ENCODE assay signal across 8 mouse cellular contexts in the genomic region with DNA sequence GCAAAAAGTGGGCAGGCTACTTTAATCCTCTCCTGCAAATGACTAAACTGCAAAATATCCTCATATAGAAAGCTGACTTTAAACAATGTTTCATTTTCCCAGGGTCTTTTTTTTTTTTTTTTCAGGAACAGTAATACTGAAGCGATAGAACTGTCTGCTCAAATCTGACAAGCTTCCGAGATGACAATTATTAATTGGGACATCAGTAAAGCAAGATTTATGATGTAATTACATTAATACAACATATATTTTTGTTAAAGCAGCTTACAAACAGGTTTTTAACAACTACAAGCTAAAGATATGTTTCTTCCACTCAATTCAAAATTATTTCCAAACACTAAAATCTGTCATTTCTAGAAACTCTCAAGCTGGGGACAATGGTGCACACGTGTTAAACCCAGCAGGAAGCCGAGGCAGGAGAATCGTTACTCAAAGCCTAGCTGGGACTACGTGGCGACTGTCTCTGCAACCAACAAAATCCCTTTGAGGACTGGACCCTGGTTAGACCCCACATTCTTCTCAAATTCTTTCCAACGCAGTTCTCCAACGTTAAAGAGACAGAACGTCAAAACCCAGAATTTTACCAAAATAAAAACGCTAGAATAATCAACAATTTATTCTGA. TPM values are rescaled to one million over a fixed set of nuclear protein-coding genes. Genes with fewer than 3 reads are reported as not detected.
DNase-seq lines count a peak whose midpoint lies in the region; ATAC-seq and TF ChIP-seq lines count a peak whose summit lies in the region.

No protein-coding gene starts in this region.

- peak overlapping the region; percentile 85 for H3K9ac ChIP-seq in neural tube, embryonic 15.5 days (replicated peaks)

- no peak for TF ChIP-seq CTCF in thymus, adult 2 months (IDR thresholded peaks at IDR 0.05; ENCODE audit: borderline replicate concordance, control insufficient read depth, extremely low read depth, insufficient read depth, low read length, poor library complexity)

- H3K36me3 ChIP-seq in thymus, adult 2 months (ENCODE audit: control insufficient read depth, insufficient read depth, low read length), result no peaks in the 10 kb centered on the region
- no peaks in the 10 kb centered on the region for H3K36me3 ChIP-seq in limb, embryonic 10.5 days
- no peaks in the 10 kb centered on the region for H3K36me3 ChIP-seq in neural tube, embryonic 15.5 days

- peak; percentile 42 to 53 for DNase-seq in cerebellum, postnatal 10 days
- no peak for DNase-seq in cerebellum, postnatal 4 days (ENCODE audit: low spot score in 2 of 2)
- DNase-seq in thymus, adult 2 months, result peak; percentile 25
- no peak for DNase-seq in thymus, postnatal 10 days (ENCODE audit: low spot score in 2 of 2)
- no peak for DNase-seq in limb, embryonic 10.5 days (ENCODE audit: low spot score)
- no peak for DNase-seq in frontal cortex, postnatal 14 days (ENCODE audit: low spot score in 2 of 2)

- TF ChIP-seq POLR2A in thymus, adult 2 months (IDR thresholded peaks at IDR 0.05; ENCODE audit: control insufficient read depth, extremely low read depth, insufficient read depth, low read length, poor library complexity), result no peak

- H3K9me3 ChIP-seq in limb, embryonic 10.5 days (replicated peaks), result no peaks in the 10 kb centered on the region
- no peaks in the 10 kb centered on the region for H3K9me3 ChIP-seq in neural tube, embryonic 15.5 days (replicated peaks)

- H3K27me3 ChIP-seq in thymus, adult 2 months (ENCODE audit: control insufficient read depth, insufficient read depth, low read length), result no peaks in the 10 kb centered on the region
- no peaks in the 10 kb centered on the region for H3K27me3 ChIP-seq in limb, embryonic 10.5 days (ENCODE audit: low read depth, poor library complexity, severe bottlenecking)
- H3K27me3 ChIP-seq in neural tube, embryonic 15.5 days (replicated peaks), result no peaks in the 10 kb centered on the region

- H3K4me2 ChIP-seq in neural tube, embryonic 15.5 days, result peak overlapping the region; percentile 60

- H3K4me3 ChIP-seq in thymus, adult 2 months (ENCODE audit: control insufficient read depth, insufficient read depth, low read length), result peak overlapping the region; percentile 10; the same call in 1 of the 2 replicates
- peak overlapping the region; percentile 95 for H3K4me3 ChIP-seq in limb, embryonic 10.5 days
- peak overlapping the region; percentile 83 for H3K4me3 ChIP-seq in neural tube, embryonic 15.5 days (replicated peaks)

- 3% methylated on average over 11 of the region's 11 CpGs for WGBS in thymus, adult 2 months
- 7% methylated on average over 11 of the region's 11 CpGs for WGBS in limb, embryonic 10.5 days
- WGBS in neural tube, embryonic 15.5 days, result 3% methylated on average over 11 of the region's 11 CpGs

- no peak overlapping the region for H3K27ac ChIP-seq in thymus, adult 2 months (ENCODE audit: control insufficient read depth, insufficient read depth, low read length)
- peak overlapping the region; percentile 99 for H3K27ac ChIP-seq in limb, embryonic 10.5 days
- H3K27ac ChIP-seq in neural tube, embryonic 15.5 days (replicated peaks), result peak overlapping the region; percentile 97; the same call in 1 of the 2 replicates

- no peak for ATAC-seq in neural tube, embryonic 15.5 days (ENCODE audit: low FRiP score)
- no peak for ATAC-seq in activated CD4-positive, CD25-positive, alpha-beta regulatory T cell, adult 4 months

- peaks cover 25% of the 10 kb centered on the region for H3K4me1 ChIP-seq in thymus, adult 2 months (replicated peaks; ENCODE audit: control insufficient read depth, insufficient read depth, low read length)
- H3K4me1 ChIP-seq in limb, embryonic 10.5 days, result peaks cover 46% of the 10 kb centered on the region
- H3K4me1 ChIP-seq in neural tube, embryonic 15.5 days, result peaks cover 51% of the 10 kb centered on the region

RNA-seq across cellular contexts. Expression of a gene that starts 1.5 kb away (rescaled TPM):
- polyA plus RNA-seq in thymus, adult 2 months (2012; rRNA removed), result 31.7 and 38.4 TPM in 2 replicates
- polyA plus RNA-seq in limb, embryonic 10.5 days (2016; fragmentation: Nextera tagmentation; extraction: Ambion mirVana), result 141 and 146 TPM in 2 replicates
- polyA plus RNA-seq in neural tube, embryonic 15.5 days (2015; fragmentation: Nextera tagmentation; extraction: Ambion mirVana), result 133 and 150 TPM in 2 replicates
- polyA plus RNA-seq in activated CD4-positive, CD25-positive, alpha-beta regulatory T cell, adult 4 months (2017; shearing (Covaris generic)), result 10 to 100 TPM; 43.5 to 51.0 TPM

RNA-seq across cellular contexts. Expression of a gene that starts 33.0 kb away (rescaled TPM):
- polyA plus RNA-seq in thymus, adult 2 months (2012; rRNA removed), result 6.7 and 9.0 TPM in 2 replicates
- polyA plus RNA-seq in limb, embryonic 10.5 days (2016; fragmentation: Nextera tagmentation; extraction: Ambion mirVana), result 49.4 and 58.3 TPM in 2 replicates
- polyA plus RNA-seq in neural tube, embryonic 15.5 days (2015; fragmentation: Nextera tagmentation; extraction: Ambion mirVana), result 39.9 and 43.4 TPM in 2 replicates
- polyA plus RNA-seq in activated CD4-positive, CD25-positive, alpha-beta regulatory T cell, adult 4 months (2017; shearing (Covaris generic)), result 10 to 100 TPM; 33.4 to 43.1 TPM

Comparison
In these comparisons a context has a peak if more than half of its experiments do, and no peak if none do; other contexts are left out.
1. DNase-seq: peak in cerebellum, postnatal 10 days (2 of 2) and thymus, adult 2 months (single experiment); none in cerebellum, postnatal 4 days (0 of 2), thymus, postnatal 10 days (0 of 2), limb, embryonic 10.5 days (single experiment) and frontal cortex, postnatal 14 days (0 of 2).
2. H3K4me3 ChIP-seq: peak in every context shown above with its lines; median percentile 95 in limb, embryonic 10.5 days; 83 in neural tube, embryonic 15.5 days; 10 in thymus, adult 2 months.